Mouse (Mus musculus) CH12.LX (cell line): Measurements from ENCODE around the gene Fosl2. TPM values are rescaled to one million over a fixed set of nuclear protein-coding genes. Genes with fewer than 3 reads are reported as not detected.

Experiments used
- DNase-seq: peaks from one replicate; pipeline ENCODE4 v3.0.0-alpha.2; 2013; ENCODE audit errors: extremely low read depth
- H3K27ac ChIP-seq: 2 replicates; pipeline ENCODE4 v1.5.1; 2012; ENCODE audit warnings: low read depth, mild to moderate bottlenecking, control low read depth, moderate library complexity; ENCODE audit not compliant: insufficient read depth
- H3K27me3 ChIP-seq: replicated peaks from 2 replicates; pipeline ENCODE3; 2012; ENCODE audit warnings: inconsistent platforms
- H3K36me3 ChIP-seq, 2 experiments: replicated peaks in 1 of 2; 2 replicates each; pipeline versions ENCODE3 to v1.6.1; 2012; ENCODE audit warnings: inconsistent platforms in 1 of 2, low read length in 1 of 2, mild to moderate bottlenecking in 1 of 2, mixed read lengths in 1 of 2, moderate library complexity in 1 of 2; ENCODE audit not compliant: control insufficient read depth in 1 of 2, insufficient read depth in 1 of 2
- H3K4me1 ChIP-seq, 2 experiments: 2 replicates each; pipeline ENCODE4 v1.6.1; 2012; ENCODE audit warnings: inconsistent platforms in 1 of 2, moderate library complexity in 1 of 2; ENCODE audit not compliant: insufficient read depth in 2 of 2, control insufficient read depth in 1 of 2
- H3K4me2 ChIP-seq: 2 replicates; pipeline ENCODE4 v1.6.1; 2012; ENCODE audit warnings: low read depth, mild to moderate bottlenecking, control low read depth; ENCODE audit not compliant: poor library complexity, insufficient read depth, severe bottlenecking
- H3K4me3 ChIP-seq, 3 experiments: fragments of 150-350 bp in 1 of 3; sonication (generic) in 1 of 3; replicated peaks in 1 of 3; 2 replicates each; pipeline versions ENCODE3 to v1.5.1; 2011 to 2012; ENCODE audit warnings: low read depth in 2 of 3, low read length in 2 of 3, mild to moderate bottlenecking in 2 of 3, moderate library complexity in 2 of 3, control low read depth in 1 of 3, improper control_type of control experiment in 1 of 3, inconsistent platforms in 1 of 3, mixed read lengths in 1 of 3; ENCODE audit not compliant: poor library complexity in 1 of 3
- H3K79me2 ChIP-seq: replicated peaks from 2 replicates; pipeline ENCODE4 v1.6.1; 2012; ENCODE audit warnings: mild to moderate bottlenecking, moderate library complexity; ENCODE audit not compliant: control insufficient read depth, poor library complexity, insufficient read depth, severe bottlenecking; ENCODE audit errors: extremely low read depth
- H3K9ac ChIP-seq: 2 replicates; pipeline ENCODE4 v1.6.1; 2012; ENCODE audit warnings: low read depth, mild to moderate bottlenecking, control low read depth, moderate library complexity; ENCODE audit not compliant: insufficient read depth
- H3K9me3 ChIP-seq: replicated peaks from 2 replicates; pipeline ENCODE3; 2012; ENCODE audit warnings: low read length, inconsistent platforms, mixed read lengths
- CHD2 ChIP-seq: IDR thresholded peaks from 2 replicates; pipeline ENCODE4 v1.6.1; 2011; ENCODE audit warnings: low read length, improper control_type of control experiment
- CTCF ChIP-seq, 2 experiments: IDR thresholded peaks in 1 of 2; conservative IDR thresholded peaks in 1 of 2; 2 replicates each; pipeline ENCODE4 v1.5.1; 2011 to 2012; ENCODE audit warnings: low read depth in 2 of 2, low read length in 2 of 2, improper control_type of control experiment in 1 of 2, inconsistent platforms in 1 of 2, mild to moderate bottlenecking in 1 of 2, moderate library complexity in 1 of 2
- E2F4 ChIP-seq: IDR thresholded peaks from 2 replicates; pipeline ENCODE4 v1.6.1; 2011; ENCODE audit warnings: low read depth, low read length, improper control_type of control experiment; ENCODE audit not compliant: insufficient replicate concordance
- KAT2A ChIP-seq: IDR thresholded peaks from 2 replicates; pipeline ENCODE4 v1.6.1; 2012; ENCODE audit warnings: low read length, improper control_type of control experiment, inconsistent platforms; ENCODE audit not compliant: insufficient replicate concordance
- MAFK ChIP-seq: IDR thresholded peaks from 2 replicates; pipeline ENCODE4 v1.6.1; 2011; ENCODE audit warnings: low read length, improper control_type of control experiment; ENCODE audit not compliant: insufficient replicate concordance
- MXI1 ChIP-seq: IDR thresholded peaks from 2 replicates; pipeline ENCODE4 v1.6.1; 2011; ENCODE audit warnings: mild to moderate bottlenecking, low read depth, low read length, improper control_type of control experiment
- MYC ChIP-seq: IDR thresholded peaks from 2 replicates; pipeline ENCODE4 v1.6.1; 2011; ENCODE audit warnings: low read depth, mild to moderate bottlenecking, improper control_type of control experiment, low read length
- POLR2A ChIP-seq: IDR thresholded peaks from 2 replicates; pipeline ENCODE4 v1.6.1; 2011; ENCODE audit warnings: low read depth, mild to moderate bottlenecking, improper control_type of control experiment, low read length
- POLR2AphosphoS2 ChIP-seq: IDR thresholded peaks from 2 replicates; pipeline ENCODE4 v1.6.1; 2011; ENCODE audit warnings: low read depth, low read length, improper control_type of control experiment
- RAD21 ChIP-seq: IDR thresholded peaks from 2 replicates; pipeline ENCODE4 v1.6.1; 2011; ENCODE audit warnings: low read depth, mild to moderate bottlenecking, low read length, improper control_type of control experiment, moderate library complexity
- RCOR1 ChIP-seq: conservative IDR thresholded peaks from 2 replicates; pipeline ENCODE4 v1.6.1; 2012; ENCODE audit warnings: low read depth, mild to moderate bottlenecking, inconsistent platforms, low read length, improper control_type of control experiment
- SIN3A ChIP-seq: IDR thresholded peaks from 2 replicates; pipeline ENCODE4 v1.6.1; 2012; ENCODE audit warnings: low read length, improper control_type of control experiment, inconsistent platforms
- SMC3 ChIP-seq: IDR thresholded peaks from 2 replicates; pipeline ENCODE4 v1.6.1; 2011; ENCODE audit warnings: low read depth, low read length, improper control_type of control experiment
- ZNF384 ChIP-seq: IDR thresholded peaks from 2 replicates; pipeline ENCODE4 v1.6.1; 2012; ENCODE audit warnings: low read depth, low read length, improper control_type of control experiment, inconsistent platforms
- dilution Hi-C: fragments of 300-500 bp; cut with MboI; formaldehyde crosslinking; loops from 2 replicates; pipeline ENCODE4 v1.14.3; 2020; ENCODE audit warnings: low sequenced_read_pairs; ENCODE audit not compliant: extremely low pct_unique_long_range_greater_than_20kb, extremely low pct_ligation_motif_present
- in situ Hi-C: fragments of 300-500 bp; cut with MboI; formaldehyde crosslinking; loops from 3 replicates; pipeline ENCODE4 v1.14.3; 2019; ENCODE audit warnings: low sequenced_read_pairs, low pct_ligation_motif_present, low pct_unique_long_range_greater_than_20kb, mixed read lengths
- polyA plus RNA-seq: library from polyadenylated mRNA; unstranded; fragments of >175 nt; gene quantifications from 2 replicates; pipeline ENCODE4 v1.2.1, GENCODE M21; 2012; ENCODE audit warnings: low read depth; ENCODE audit not compliant: insufficient read length
- total RNA-seq, 2 experiments: library from RNA; depleted of rRNA; stranded (reverse); fragments of 300-350 nt in 1 of 2; fragments of >200 nt in 1 of 2; gene quantifications; 2 replicates each; pipeline ENCODE4 v1.2.3; 2012 to 2014

The Fosl2 gene
- total and polyA plus RNA-seq, 3 experiments: 0.23 to 0.91 (median 0.59) TPM

DNA sequence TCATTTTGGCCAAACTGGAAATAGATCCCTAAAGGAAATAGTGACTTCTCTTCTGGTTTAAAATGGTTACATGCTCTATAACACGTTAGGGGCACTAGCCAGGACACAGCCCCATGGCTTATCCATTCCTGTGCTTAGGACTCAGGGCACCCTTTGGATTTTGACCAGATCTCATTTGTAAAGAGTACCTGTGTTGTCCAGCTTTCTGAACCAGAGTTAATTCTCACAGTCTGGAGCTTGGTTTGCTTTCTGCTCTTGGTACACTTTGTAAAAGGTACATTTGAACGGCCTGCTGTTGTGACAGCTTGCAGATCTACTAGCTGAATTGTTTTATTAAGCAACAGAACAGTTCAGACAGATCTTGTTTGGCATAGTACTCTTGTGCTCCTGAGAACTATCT is 71.1 kb downstream of the Fosl2 start:
- TF ChIP-seq POLR2AphosphoS2: no peak
- TF ChIP-seq RAD21: no peak
- TF ChIP-seq POLR2A: no peak
- TF ChIP-seq KAT2A: no peak
- no peak for TF ChIP-seq MYC
- TF ChIP-seq CHD2: no peak
- no peak for TF ChIP-seq RCOR1
- no peak for TF ChIP-seq SIN3A
- no peak for TF ChIP-seq SMC3
- no peak for TF ChIP-seq CTCF (conservative IDR thresholded peaks at IDR 0.05 in 1 of 2, IDR thresholded peaks at IDR 0.05 in 1 of 2; ENCODE audit: low read depth in 2 of 2, low read length in 2 of 2)
- TF ChIP-seq ZNF384: no peak
- no peak for TF ChIP-seq MAFK
- TF ChIP-seq MXI1: no peak
- TF ChIP-seq E2F4: no peak
- dilution Hi-C loops (no loop called here), in situ Hi-C loops (no loop called here)

More for the DNA sequence above, 71.1 kb downstream of the Fosl2 start:
- Histone ChIP-seq H3K27me3 (no peaks in the 10 kb centered on the region), H3K4me2 (no peak overlapping the region), H3K4me3 (no peak overlapping the region), H3K27ac (no peak overlapping the region), H3K4me1 (0 out of 4 replicates have a peak, but pooled peaks cover 0 to 2% of the 10 kb centered on the region in 2 experiments), H3K9me3 (no peaks in the 10 kb centered on the region), H3K79me2 (no peaks in the 10 kb centered on the region), H3K9ac (no peak overlapping the region), H3K36me3 (no peaks in the 10 kb centered on the region)
- no peak for DNase-seq

Other genes starting within 250 kb of the Fosl2 start
- gene Plb1, start 96.9 kb downstream of the Fosl2 start, total RNA-seq (2012; rRNA removed): 0.42 and 0.51 TPM in 2 replicates
- gene Plb1, start 96.9 kb downstream of the Fosl2 start, total RNA-seq (2014; rRNA removed): 0.66 and 0.85 TPM in 2 replicates
- 1.4 and 2.3 TPM in 2 replicates for gene Plb1, start 96.9 kb downstream of the Fosl2 start, polyA plus RNA-seq